Mouse (Mus musculus) layer of hippocampus, postnatal 14 days (tissue): ENCODE data around the gene Cbfa2t3. TPM values are rescaled to one million over a fixed set of nuclear protein-coding genes. Genes with fewer than 3 reads are reported as not detected.

Experiments
- DNase-seq, 2 experiments: peaks; one replicate each; pipeline ENCODE4 v3.0.0; 2021 to 2022; ENCODE audit warnings: low spot score in 2 of 2, mixed read lengths in 1 of 2
- total RNA-seq, 2 experiments: library from RNA; stranded (reverse); gene quantifications; 2 replicates each; pipeline ENCODE4 v1.2.3; 2021

The Cbfa2t3 gene
- total RNA-seq, 2 experiments from 2014 or later = 25.1 to 28.7 TPM

GRCm38 (mm10) chr8:122611295-122612133 is 87.4 kb downstream of the Cbfa2t3 start, which contains the start of the genes Galns and Trappc2l:
TSS of gene Galns (minus strand) at chr8:122611463.
TSS of gene Trappc2l (plus strand) at chr8:122611640.
- peak; percentile 89 to 96 for DNase-seq

GRCm38 (mm10) chr8:122610612-122611277 is 88.2 kb downstream of the Cbfa2t3 start:
- DNase-seq = no peak

GRCm38 (mm10) chr8:122610209-122610608 is 88.7 kb downstream of the Cbfa2t3 start:
- DNase-seq = no peak

- no peak for DNase-seq
Measured at GRCm38 (mm10) chr8:122606810-122607209, 92.1 kb downstream of the Cbfa2t3 start.

- DNase-seq = no peak
Measured at GRCm38 (mm10) chr8:122605367-122605766, 93.5 kb downstream of the Cbfa2t3 start.

- no peak for DNase-seq
Measured at GRCm38 (mm10) chr8:122604640-122605039, 94.3 kb downstream of the Cbfa2t3 start.

- no peak for DNase-seq
Measured at GRCm38 (mm10) chr8:122600666-122601065, 98.2 kb downstream of the Cbfa2t3 start.

- no peak for DNase-seq
Measured at GRCm38 (mm10) chr8:122596031-122596430, 102.9 kb downstream of the Cbfa2t3 start.

GRCm38 (mm10) chr8:122593783-122594507 is 105.0 kb downstream of the Cbfa2t3 start:
- DNase-seq = no peak

GRCm38 (mm10) chr8:122593240-122593639 is 105.7 kb downstream of the Cbfa2t3 start:
- no peak for DNase-seq

- no peak for DNase-seq
Measured at GRCm38 (mm10) chr8:122586749-122587148, 112.2 kb downstream of the Cbfa2t3 start.

- no peak for DNase-seq
Measured at GRCm38 (mm10) chr8:122586171-122586570, 112.7 kb downstream of the Cbfa2t3 start.

- DNase-seq = no peak
Measured at GRCm38 (mm10) chr8:122585411-122585891, 113.5 kb downstream of the Cbfa2t3 start.

- no peak for DNase-seq
Measured at GRCm38 (mm10) chr8:122584981-122585380, 113.9 kb downstream of the Cbfa2t3 start.

- no peak for DNase-seq
Measured at GRCm38 (mm10) chr8:122580926-122581325, 118.0 kb downstream of the Cbfa2t3 start.

GRCm38 (mm10) chr8:122579196-122579595 is 119.7 kb downstream of the Cbfa2t3 start:
- DNase-seq = no peak

GRCm38 (mm10) chr8:122577116-122577515 is 121.8 kb downstream of the Cbfa2t3 start:
- no peak for DNase-seq

GRCm38 (mm10) chr8:122576648-122577022 is 122.3 kb downstream of the Cbfa2t3 start, which contains the start of gene Aprt:
TSS of gene Aprt (minus strand) at chr8:122576909.
- peak; percentile 85 to 95 for DNase-seq

GRCm38 (mm10) chr8:122575735-122576647 is 122.9 kb downstream of the Cbfa2t3 start:
- peak in 1 of 2 experiments; percentile 22 for DNase-seq

- no peak for DNase-seq
Measured at GRCm38 (mm10) chr8:122575286-122575685, 123.6 kb downstream of the Cbfa2t3 start.
